Mouse (Mus musculus) lung, adult 2 months (tissue): ENCODE results near the gene Bpifb1. TPM values are rescaled to one million over a fixed set of nuclear protein-coding genes. Genes with fewer than 3 reads are reported as not detected.
"Not testable (repeated sequence)": the region's sequence is repeated elsewhere in the genome, so short reads cannot be mapped to it uniquely, and the experiment has no call there.

Experiments used
- DNase-seq: peaks from one replicate; pipeline ENCODE4 v3.0.0; 2022
- H3K4me1 ChIP-seq: fragments of 200-500 bp; 2 replicates; pipeline ENCODE4 v1.6.1; 2011; ENCODE audit warnings: low read length; ENCODE audit not compliant: control insufficient read depth, insufficient read depth
- H3K4me3 ChIP-seq: fragments of 200-500 bp; replicated peaks from 2 replicates; pipeline ENCODE3; 2011; ENCODE audit warnings: low read depth, mild to moderate bottlenecking, control low read depth, low read length; ENCODE audit errors: extremely low read depth
- CTCF ChIP-seq: fragments of 200-500 bp; IDR thresholded peaks from 2 replicates; pipeline ENCODE4 v1.5.1; 2011; ENCODE audit warnings: mild to moderate bottlenecking, low read length, control low read depth; ENCODE audit not compliant: insufficient read depth
- POLR2A ChIP-seq: fragments of 200-500 bp; IDR thresholded peaks from 2 replicates; pipeline ENCODE4 v1.6.1; 2011; ENCODE audit warnings: low read depth, mild to moderate bottlenecking, control low read depth, low read length, borderline replicate concordance; ENCODE audit errors: extremely low read depth
- WGBS: fragments of 180-500 bp; shearing (Covaris S2); methylation state at CpG from one replicate; pipeline ENCODE4 v1.1.7; 2018; 5-methylcytosine and 5-hydroxymethylcytosine counted together
- polyA plus RNA-seq: library from polyadenylated mRNA; depleted of rRNA; stranded (reverse); fragments of >200 nt; gene quantifications from 2 replicates; pipeline ENCODE4 v1.2.3, GENCODE M21; 2012

Gene Bpifb1
- polyA plus RNA-seq, 1 experiment: 103 TPM

DNA sequence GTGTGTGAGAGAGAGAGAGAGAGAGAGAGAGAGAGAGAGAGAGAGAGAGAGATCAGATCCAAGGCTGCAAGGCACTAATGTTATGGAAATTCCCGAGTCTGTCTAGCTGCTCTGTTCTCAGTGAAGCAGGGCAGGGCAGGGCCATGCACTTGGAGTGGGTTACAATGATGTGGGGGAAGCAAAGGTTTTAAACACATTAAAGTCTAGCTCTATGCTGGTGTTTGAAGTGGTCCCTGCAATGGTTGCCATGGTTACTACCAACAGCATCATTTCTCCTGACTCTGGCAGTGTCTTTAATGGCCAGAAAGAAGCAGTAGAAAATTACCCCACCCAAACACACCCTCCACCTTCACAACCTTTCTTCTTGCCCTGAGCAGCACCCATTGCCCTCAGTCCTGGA lies 20.5 kb downstream of the Bpifb1 start:
- 48% methylated on average over 1 of the region's 1 CpGs for WGBS
- no peak for DNase-seq
- no peak for TF ChIP-seq CTCF
- TF ChIP-seq POLR2A: no peak
- Histone ChIP-seq H3K4me1 (no peaks in the 10 kb centered on the region), H3K4me3 (no peak overlapping the region)

DNA sequence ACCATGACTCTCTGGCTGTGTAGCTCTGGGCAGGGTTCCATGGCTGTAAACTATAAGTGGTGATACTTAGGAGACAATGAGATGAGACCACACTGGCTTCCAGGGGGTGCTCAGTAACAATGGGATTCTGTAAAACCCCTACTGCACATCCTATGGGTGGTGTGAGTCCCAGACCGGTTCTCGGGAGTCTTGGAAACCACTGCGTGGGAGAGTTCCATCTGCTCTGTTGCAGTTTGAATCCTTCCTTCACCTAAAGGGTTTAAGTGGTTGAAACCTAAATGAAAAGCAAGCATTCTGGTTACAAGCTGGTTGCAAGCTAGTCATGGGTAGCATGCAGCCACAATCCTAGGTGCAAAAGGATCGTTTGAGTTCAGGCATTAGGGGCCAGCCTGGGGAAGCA lies 21.3 kb downstream of the Bpifb1 start:
- WGBS: 87% methylated on average over 4 of the region's 4 CpGs
- no peaks in the 10 kb centered on the region for H3K4me1 ChIP-seq
- no peak for DNase-seq
- TF ChIP-seq POLR2A (no peak), CTCF (no peak)
- no peak overlapping the region for H3K4me3 ChIP-seq

DNA sequence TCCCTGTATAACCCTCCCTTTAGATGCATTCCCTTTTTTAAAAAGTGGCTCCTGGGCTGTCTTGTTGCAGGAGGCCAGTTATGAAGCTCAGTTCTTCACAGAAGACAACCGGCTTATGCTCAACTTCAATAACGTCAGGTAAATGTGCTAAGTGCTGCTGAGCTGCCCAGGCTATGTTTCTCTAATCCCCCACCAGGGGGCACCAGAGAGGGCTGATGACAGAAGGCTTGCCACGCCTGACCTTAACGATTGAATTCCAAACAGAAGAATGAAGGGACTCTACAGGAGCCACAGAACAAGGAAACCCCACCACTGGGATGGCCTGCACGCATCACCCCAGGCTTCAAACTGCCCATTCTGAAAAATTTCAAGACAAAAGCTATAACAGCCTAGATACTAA lies 24.6 kb downstream of the Bpifb1 start:
- Histone ChIP-seq H3K4me3 (no peak overlapping the region), H3K4me1 (no peaks in the 10 kb centered on the region)
- TF ChIP-seq CTCF: peak; percentile 86
- TF ChIP-seq POLR2A: no peak
- peak; percentile 76 for DNase-seq
- WGBS: 9% methylated on average over 5 of the region's 5 CpGs

DNA sequence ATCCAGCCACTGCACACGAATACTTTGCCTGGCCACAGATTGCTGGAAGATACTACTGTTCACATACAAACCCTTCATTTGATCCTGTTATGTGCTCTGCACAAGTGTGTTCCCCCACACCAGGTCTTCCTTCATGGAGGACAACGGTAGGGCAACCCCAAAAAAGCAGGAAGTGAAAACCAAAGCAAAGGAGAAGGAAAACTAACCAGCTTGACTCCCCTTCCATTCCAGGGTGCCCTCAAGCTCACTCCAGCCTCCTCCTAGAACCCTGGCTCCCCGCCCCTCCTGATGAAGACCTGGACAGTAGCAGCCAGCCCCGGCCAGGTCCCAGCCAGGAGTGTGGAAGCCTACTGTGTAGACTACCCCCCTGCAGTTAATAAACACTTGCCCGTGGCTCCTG lies 29.3 kb downstream of the Bpifb1 start:
- no peak overlapping the region for H3K4me3 ChIP-seq
- DNase-seq: no peak
- H3K4me1 ChIP-seq: peaks cover 10% of the 10 kb centered on the region; the same call in 1 of the 2 replicates
- 70% methylated on average over 5 of the region's 5 CpGs for WGBS
- TF ChIP-seq POLR2A (no peak), CTCF (no peak)

DNA sequence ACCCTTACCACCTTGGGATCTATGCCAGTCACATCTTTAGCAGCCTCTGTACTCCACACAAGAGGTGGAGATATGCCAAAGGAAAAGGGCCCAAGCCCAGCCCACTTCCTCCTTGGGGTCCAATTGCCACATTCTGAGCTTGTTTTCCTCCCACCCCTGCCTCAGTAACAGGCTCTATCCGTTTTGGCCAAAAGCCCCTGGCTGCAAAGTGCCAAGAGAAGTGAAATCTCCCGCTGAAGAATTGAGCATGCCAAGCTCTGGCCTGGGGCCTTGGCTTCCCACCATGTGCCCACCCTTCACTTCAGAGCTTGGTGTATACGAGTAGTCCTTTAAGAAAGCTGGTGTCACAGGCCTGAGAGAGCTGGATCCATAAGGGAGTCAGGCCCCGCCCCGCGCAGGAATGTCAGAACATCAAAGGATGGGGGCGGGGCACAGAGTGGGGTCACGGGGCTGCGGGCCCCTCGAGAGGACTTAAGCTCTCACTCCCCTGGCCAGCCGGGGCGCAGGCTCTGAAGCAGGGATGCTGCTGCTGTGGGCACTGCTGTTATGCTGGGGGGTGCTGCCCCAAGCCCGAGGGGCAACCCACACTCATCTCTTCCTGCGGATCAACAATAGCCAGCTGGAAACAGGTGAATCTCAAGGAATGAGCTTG lies 32.8 kb downstream of the Bpifb1 start, which contains the start of gene Bpifb5:
Gene Bpifb5 (plus strand): TSS at position 478 of the 652 bp plus-strand sequence.
- TF ChIP-seq CTCF: no peak
- TF ChIP-seq POLR2A: 0 out of 2 replicates have a peak, but pooled peaks have one; percentile 7
- Histone ChIP-seq H3K4me3 (no peak within 1 kb of the TSS), H3K4me1 (peaks cover 10% of the 10 kb centered on the region; the same call in 1 of the 2 replicates)
- WGBS: 14% methylated on average over 14 of the region's 14 CpGs
- peak; percentile 34 for DNase-seq

DNA sequence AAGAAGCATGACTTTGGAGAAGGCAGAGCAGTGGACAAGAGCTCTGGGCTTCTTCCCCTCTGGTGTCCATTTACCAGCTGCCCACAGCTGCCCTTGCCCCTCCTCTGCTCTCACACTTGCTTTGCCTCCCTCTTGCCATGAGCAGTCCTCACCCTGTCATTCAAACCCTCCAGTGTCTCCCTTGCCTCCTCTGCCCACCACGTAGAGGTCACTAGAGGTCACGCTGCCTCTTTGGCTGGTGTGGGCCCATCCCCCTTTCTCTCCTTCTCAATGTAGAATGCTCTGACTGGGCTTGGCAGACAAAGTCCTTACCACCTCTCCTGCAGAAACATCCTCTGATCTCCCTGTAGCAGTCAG lies 33.3 kb downstream of the Bpifb1 start:
- no peak for TF ChIP-seq CTCF
- Histone ChIP-seq H3K4me3 (no peak overlapping the region), H3K4me1 (peaks cover 10% of the 10 kb centered on the region; the same call in 1 of the 2 replicates)
- DNase-seq: no peak
- WGBS: 49% methylated on average over 2 of the region's 2 CpGs

DNA sequence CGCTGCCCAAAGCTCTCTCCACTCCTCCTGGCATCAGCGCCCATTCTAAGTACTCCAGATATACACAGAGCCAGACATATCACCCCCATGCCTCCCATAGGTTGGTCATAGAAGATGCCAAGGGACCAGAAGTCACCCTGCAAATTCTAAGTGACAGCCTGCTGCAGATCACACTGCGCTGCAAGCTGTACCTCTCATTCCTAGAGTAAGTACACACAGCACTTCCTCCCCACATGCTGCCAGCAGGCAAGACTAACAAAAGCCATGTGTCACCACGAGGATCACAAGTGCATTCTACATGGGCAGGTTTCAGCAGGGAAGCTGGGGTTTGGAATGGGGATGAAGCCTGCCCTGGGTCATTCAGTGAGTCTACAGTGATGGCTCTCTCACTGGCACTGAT lies 36.4 kb downstream of the Bpifb1 start:
- 63% methylated on average over 4 of the region's 4 CpGs for WGBS
- Histone ChIP-seq H3K4me3 (no peak overlapping the region), H3K4me1 (peaks cover 10% of the 10 kb centered on the region; the same call in 1 of the 2 replicates)
- TF ChIP-seq CTCF: no peak
- TF ChIP-seq POLR2A: no peak
- DNase-seq: no peak

DNA sequence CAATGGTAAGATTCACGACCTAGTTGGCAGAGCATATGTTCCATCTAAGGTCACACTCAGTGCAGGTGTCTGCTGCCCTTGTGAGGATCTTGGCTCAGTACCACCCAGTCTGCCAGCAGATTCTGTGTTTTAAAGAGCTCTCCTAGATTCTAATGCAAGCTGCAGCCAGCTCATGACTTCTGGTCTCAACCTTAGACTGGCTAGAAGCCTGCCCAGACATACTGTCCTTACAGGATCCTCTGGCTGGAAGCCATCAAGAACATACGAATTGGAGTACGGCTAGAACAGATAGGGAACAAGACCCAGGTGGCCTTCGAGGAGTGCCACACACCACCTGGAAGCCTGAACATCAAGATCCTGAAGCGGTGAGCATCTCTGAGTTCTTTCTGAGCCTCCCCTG lies 37.2 kb downstream of the Bpifb1 start:
- TF ChIP-seq CTCF: no peak
- no peak for TF ChIP-seq POLR2A
- no peak for DNase-seq
- Histone ChIP-seq H3K4me3 (no peak overlapping the region), H3K4me1 (peaks cover 7% of the 10 kb centered on the region; the same call in 1 of the 2 replicates)
- WGBS: 71% methylated on average over 5 of the region's 5 CpGs

DNA sequence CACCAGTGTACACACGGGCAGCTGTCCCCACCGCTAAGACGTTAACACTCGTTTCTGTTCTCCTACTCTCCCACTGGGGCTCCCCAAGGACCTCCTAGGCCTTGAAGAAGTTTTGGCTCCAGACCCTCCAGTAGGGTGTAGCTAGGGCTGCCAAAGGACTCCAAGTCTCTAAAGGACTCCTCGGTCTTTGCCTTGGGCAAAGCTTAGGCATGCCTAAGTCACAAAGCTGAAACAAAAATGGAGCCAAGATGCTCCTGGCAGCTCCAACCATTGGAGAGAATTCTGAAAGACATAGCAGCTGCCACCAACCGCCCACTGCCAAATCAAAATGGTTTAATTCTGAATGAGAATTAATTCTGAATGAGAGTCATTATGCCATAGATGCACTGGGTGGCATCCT lies 42.8 kb downstream of the Bpifb1 start:
- H3K4me3 ChIP-seq: no peak overlapping the region
- WGBS: 86% methylated on average over 6 of the region's 6 CpGs
- no peaks in the 10 kb centered on the region for H3K4me1 ChIP-seq
- DNase-seq: no peak
- TF ChIP-seq POLR2A (no peak), CTCF (no peak)

DNA sequence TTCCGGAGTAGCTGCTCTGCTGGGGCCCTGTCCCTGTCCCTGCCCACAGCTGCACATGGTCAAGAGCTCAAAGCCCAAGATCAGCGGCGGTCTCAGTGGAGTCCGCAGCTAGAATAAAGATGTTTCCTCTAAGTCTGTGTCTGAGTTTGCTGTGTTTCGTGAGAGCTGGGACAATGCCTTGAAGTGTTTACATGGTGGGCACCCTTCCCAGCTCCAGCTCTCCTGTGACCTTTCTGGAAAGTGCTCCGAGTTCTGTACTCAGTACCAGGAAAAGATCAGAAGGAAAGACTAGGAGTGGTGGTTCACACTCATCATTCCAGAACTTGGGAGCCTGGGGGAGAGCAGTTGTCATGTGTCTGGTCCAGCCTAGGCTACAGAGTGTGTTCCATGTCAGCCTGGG lies 50.2 kb downstream of the Bpifb1 start:
- no peak overlapping the region for H3K4me3 ChIP-seq
- peak; percentile 21 for DNase-seq
- TF ChIP-seq CTCF (no peak), POLR2A (no peak)
- no peaks in the 10 kb centered on the region for H3K4me1 ChIP-seq
- 26% methylated on average over 6 of the region's 6 CpGs for WGBS

DNA sequence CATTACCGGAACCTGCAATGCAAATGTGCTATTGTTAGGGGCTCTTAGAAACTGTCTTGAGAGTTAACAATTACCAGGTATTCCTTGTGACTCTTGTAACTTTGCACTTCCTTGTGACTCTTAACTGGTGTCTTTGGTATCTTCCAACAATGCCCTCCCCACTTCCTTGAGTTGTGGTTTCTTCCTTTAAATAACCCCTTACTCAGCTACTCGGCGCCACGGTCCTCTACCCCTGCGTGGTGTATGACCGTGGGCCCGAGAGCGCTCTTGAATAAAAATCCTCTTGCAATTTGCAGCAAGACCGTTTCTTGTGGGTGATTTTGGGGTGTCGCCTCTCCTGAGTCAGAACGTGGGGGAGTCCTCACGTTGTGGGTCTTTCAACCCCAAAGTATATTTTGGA lies 52.1 kb downstream of the Bpifb1 start:
- not testable (repeated sequence) for DNase-seq, H3K4me1 ChIP-seq, H3K4me3 ChIP-seq
- WGBS: 94% methylated on average over 11 of the region's 12 CpGs
